Mouse (Mus musculus) Patski (cell line): ENCODE measurements around the gene Tbc1d2b. TPM values are rescaled to one million over a fixed set of nuclear protein-coding genes. Genes with fewer than 3 reads are reported as not detected.
A peak's percentile ranks its signal among the peaks of the same experiment; 100 is the strongest.

Experiments
- ATAC-seq: fragments of 100-300 bp; one replicate; pipeline ENCODE4 v1.8.0; 2021
- CTCF ChIA-PET: fragments of 350-600 bp; sonication (Branson Sonifier 250); formaldehyde crosslinking; loops from one replicate; lab custom pipeline; 2022; ENCODE audit warnings: inconsistent platforms; lab: Charles Lee
- POLR2A ChIA-PET: fragments of 350-600 bp; sonication (Branson Sonifier 250); formaldehyde crosslinking; loops from one replicate; lab custom pipeline; 2022; ENCODE audit warnings: antibody characterized with exemption, inconsistent platforms; lab: Charles Lee
- DNase-seq: peaks from one replicate; pipeline ENCODE4 v3.0.0-alpha.2; 2011; ENCODE audit warnings: low read depth, low spot score
- H3K27me3 ChIP-seq: fragments of 371-371 bp; one replicate; pipeline ENCODE4 v1.5.1; 2021
- CTCF ChIP-seq: fragments of 100-300 bp; IDR thresholded peaks from one replicate; pipeline ENCODE4 v1.5.1; 2021
- in situ Hi-C: fragments of 300-500 bp; cut with MboI; formaldehyde crosslinking; loops from 3 replicates; pipeline ENCODE4 v1.11.1; 2018; ENCODE audit warnings: low pct_unique_long_range_greater_than_20kb, mixed read lengths
- polyA plus RNA-seq: library from polyadenylated mRNA; unstranded; gene quantifications from one replicate; pipeline ENCODE4 v1.2.3, GENCODE M21; 2021

Gene Tbc1d2b
- polyA plus RNA-seq, 1 experiment from 2014 or later = 11.8 TPM

GRCm38 (mm10) chr9:90172528-90173321, 97.9 kb downstream of the Tbc1d2b start:
- POLR2A ChIA-PET = no interaction called here
- no peak for TF ChIP-seq CTCF
- no peaks in the 10 kb centered on the region for H3K27me3 ChIP-seq
- in situ Hi-C loops = no loop called here
- DNase-seq = no peak
- CTCF ChIA-PET = interaction anchor here (1.4 kb wide), 1 partner anchor 21 kb away, joined by 3 read pairs; no protein-coding TSS in a partner anchor
- ATAC-seq = no peak

GRCm38 (mm10) chr9:90171421-90171820, 99.2 kb downstream of the Tbc1d2b start:
- in situ Hi-C loops = no loop called here
- POLR2A ChIA-PET = no interaction called here
- DNase-seq (no peak), ATAC-seq (no peak)
- H3K27me3 ChIP-seq = no peaks in the 10 kb centered on the region
- no peak for TF ChIP-seq CTCF
- CTCF ChIA-PET = interaction anchor here (1.4 kb wide), 1 partner anchor 22 kb away, joined by 3 read pairs; no protein-coding TSS in a partner anchor

- POLR2A ChIA-PET = no interaction called here
- CTCF ChIA-PET = interaction anchor here (0.8 kb wide), 1 partner anchor 9 kb away, joined by 3 read pairs; no protein-coding TSS in a partner anchor
- ATAC-seq = no peak
- no peak for TF ChIP-seq CTCF
- DNase-seq = no peak
- in situ Hi-C loops = no loop called here
- H3K27me3 ChIP-seq = no peaks in the 10 kb centered on the region
Measured at GRCm38 (mm10) chr9:90169965-90170364, 100.6 kb downstream of the Tbc1d2b start.

- in situ Hi-C loops = no loop called here
- TF ChIP-seq CTCF = no peak
- ChIA-PET POLR2A (no interaction called here), CTCF (interaction anchor here (1.2 kb wide), 1 partner anchor 23 kb away, joined by 3 read pairs; no protein-coding TSS in a partner anchor)
- DNase-seq (peak; percentile 49), ATAC-seq (no peak)
- H3K27me3 ChIP-seq = no peaks in the 10 kb centered on the region
Measured at GRCm38 (mm10) chr9:90166615-90167014, 104.0 kb downstream of the Tbc1d2b start.

- CTCF ChIA-PET = no interaction called here
- DNase-seq = no peak
- no peak for TF ChIP-seq CTCF
- no peaks in the 10 kb centered on the region for H3K27me3 ChIP-seq
- in situ Hi-C loops = no loop called here
- no peak for ATAC-seq
- POLR2A ChIA-PET = no interaction called here
Measured at GRCm38 (mm10) chr9:90165590-90165989, 105.0 kb downstream of the Tbc1d2b start.

GRCm38 (mm10) chr9:90164670-90165453, 105.7 kb downstream of the Tbc1d2b start:
- in situ Hi-C loops = no loop called here
- H3K27me3 ChIP-seq = no peaks in the 10 kb centered on the region
- ATAC-seq (no peak), DNase-seq (no peak)
- POLR2A ChIA-PET = no interaction called here
- CTCF ChIA-PET = no interaction called here
- no peak for TF ChIP-seq CTCF

- no peak for TF ChIP-seq CTCF
- in situ Hi-C loops = no loop called here
- ChIA-PET CTCF (interaction anchor here (1.0 kb wide), 1 partner anchor 37 kb away, joined by 3 read pairs; no protein-coding TSS in a partner anchor), POLR2A (interaction anchor here (1.1 kb wide), 1 partner anchor 50 kb away, joined by 3 read pairs; the partner anchor contains the start of gene Morf4l1)
- H3K27me3 ChIP-seq = no peaks in the 10 kb centered on the region
- ATAC-seq = peak; percentile 24
- no peak for DNase-seq
Measured at GRCm38 (mm10) chr9:90163749-90164095, 106.9 kb downstream of the Tbc1d2b start.

- in situ Hi-C loops = no loop called here
- ATAC-seq (peak; percentile 77), DNase-seq (no peak)
- no peak for TF ChIP-seq CTCF
- CTCF ChIA-PET = interaction anchor here (1.0 kb wide), 1 partner anchor 36 kb away, joined by 3 read pairs; no protein-coding TSS in a partner anchor
- POLR2A ChIA-PET = interaction anchor here (1.1 kb wide), 1 partner anchor 49 kb away, joined by 3 read pairs; the partner anchor contains the start of gene Morf4l1
- H3K27me3 ChIP-seq = no peaks in the 10 kb centered on the region
Measured at GRCm38 (mm10) chr9:90162926-90163748, 107.5 kb downstream of the Tbc1d2b start, which contains the start of gene Adamts7. Gene Adamts7, plus strand, starts transcription at chr9:90163069.

- peak; percentile 52 for TF ChIP-seq CTCF
- peak; percentile 75 for ATAC-seq
- no peaks in the 10 kb centered on the region for H3K27me3 ChIP-seq
- ChIA-PET POLR2A (no interaction called here), CTCF (no interaction called here)
- in situ Hi-C loops = no loop called here
- DNase-seq = no peak
Measured at GRCm38 (mm10) chr9:90162243-90162925, 108.2 kb downstream of the Tbc1d2b start.

Other genes starting within 250 kb of the Tbc1d2b start
- gene Ctsh, start 216.7 kb downstream of the Tbc1d2b start, polyA plus RNA-seq = 6.5 TPM
- gene Morf4l1, start 156.0 kb downstream of the Tbc1d2b start, polyA plus RNA-seq = 192 TPM
- 7.9 TPM for gene Adamts7, start 107.7 kb downstream of the Tbc1d2b start, polyA plus RNA-seq